Mouse (Mus musculus) midbrain, embryonic 12.5 days (tissue): ENCODE data around the gene Kcnj8. TPM values are rescaled to one million over a fixed set of nuclear protein-coding genes. Genes with fewer than 3 reads are reported as not detected.

ENCODE experiments used
- ATAC-seq: fragments of 200-750 bp; cut with Nextera tagmentation; 2 replicates; pipeline ENCODE4 v1.8.0; 2017; ENCODE audit warnings: low read depth, moderate TSS enrichment, moderate library complexity; ENCODE audit not compliant: low FRiP score
- H3K27ac ChIP-seq: fragments of 300-500 bp; sonication (generic); replicated peaks from 2 replicates; pipeline ENCODE4 v1.5.1; 2016; ENCODE audit warnings: mild to moderate bottlenecking
- H3K27me3 ChIP-seq: fragments of 300-500 bp; sonication (generic); 2 replicates; pipeline ENCODE4 v1.6.1; 2016; ENCODE audit warnings: mild to moderate bottlenecking
- H3K36me3 ChIP-seq: fragments of 300-500 bp; sonication (generic); 2 replicates; pipeline ENCODE4 v1.6.1; 2016
- H3K4me1 ChIP-seq: fragments of 300-500 bp; sonication (generic); 2 replicates; pipeline ENCODE4 v1.6.1; 2016
- H3K4me2 ChIP-seq: fragments of 300-500 bp; sonication (generic); replicated peaks from 2 replicates; pipeline ENCODE4 v1.6.1; 2016; ENCODE audit warnings: mild to moderate bottlenecking, moderate library complexity
- H3K4me3 ChIP-seq: fragments of 300-500 bp; sonication (generic); 2 replicates; pipeline ENCODE4 v1.5.1; 2016; ENCODE audit warnings: mild to moderate bottlenecking
- H3K9ac ChIP-seq: fragments of 300-500 bp; sonication (generic); replicated peaks from 2 replicates; pipeline ENCODE4 v1.6.1; 2016; ENCODE audit warnings: mild to moderate bottlenecking, moderate library complexity
- H3K9me3 ChIP-seq: fragments of 300-500 bp; sonication (generic); 2 replicates; pipeline ENCODE4 v1.6.1; 2016; ENCODE audit warnings: mild to moderate bottlenecking
- WGBS: fragments of 180-500 bp; shearing (Covaris S2); methylation state at CpG from one replicate; pipeline ENCODE4 v1.1.7; 2016; 5-methylcytosine and 5-hydroxymethylcytosine counted together
- polyA plus RNA-seq: library from polyadenylated mRNA; unstranded; fragments of >200 nt; fragmentation: Nextera tagmentation; extraction: Ambion mirVana; gene quantifications from 2 replicates; pipeline ENCODE4 v1.2.1, GENCODE M21; 2016

Gene Kcnj8
- polyA plus RNA-seq, 1 experiment from 2014 or later, result 7.2 TPM

- no peak for ATAC-seq
- no peaks in the 10 kb centered on the region for H3K36me3 ChIP-seq
- peaks cover 24% of the 10 kb centered on the region for H3K4me1 ChIP-seq
- peak overlapping the region; percentile 27 for H3K4me3 ChIP-seq
- peaks cover 64% of the 10 kb centered on the region for H3K27me3 ChIP-seq
- no peaks in the 10 kb centered on the region for H3K9me3 ChIP-seq
- peak overlapping the region; percentile 94 for H3K4me2 ChIP-seq
- no peak overlapping the region for H3K27ac ChIP-seq
- WGBS, result 6% methylated on average over 30 of the region's 30 CpGs
- H3K9ac ChIP-seq, result no peak overlapping the region
Measured at GRCm38 (mm10) chr6:142570046-142570770, 1.2 kb downstream of the Kcnj8 start.

DNA sequence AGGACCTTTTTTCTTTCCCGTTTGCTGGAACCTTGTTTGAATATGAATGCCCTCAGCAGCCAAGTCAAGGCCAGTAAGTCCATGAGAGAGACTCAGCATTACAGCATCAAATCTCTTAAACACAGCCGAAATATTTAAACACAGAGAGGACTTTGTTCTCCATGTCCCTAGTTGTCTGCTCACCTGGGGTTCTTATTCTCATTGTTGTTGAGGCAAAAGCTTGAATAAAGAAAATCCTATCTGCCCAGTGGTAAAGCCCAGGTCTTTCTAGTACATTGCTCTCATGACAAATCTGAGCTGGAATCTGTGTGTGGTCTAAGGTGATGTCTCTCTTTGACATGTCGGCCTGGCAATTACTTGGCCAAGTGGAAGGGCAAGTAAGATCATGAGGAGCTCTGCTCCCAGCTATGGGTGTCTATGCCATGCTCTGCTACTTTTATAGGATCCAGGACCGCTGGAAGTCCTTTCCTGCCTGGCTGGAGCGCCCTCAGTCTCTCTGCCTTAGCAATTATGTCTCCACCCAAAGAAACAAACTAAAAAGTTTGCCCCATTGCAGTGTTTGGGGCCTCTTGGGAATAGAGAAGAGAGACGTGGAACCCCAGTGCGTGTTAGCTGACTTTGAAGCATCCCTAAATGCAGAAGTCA is 2.6 kb downstream of the Kcnj8 start:
- Histone ChIP-seq H3K4me3 (no peak overlapping the region), H3K36me3 (no peaks in the 10 kb centered on the region), H3K4me2 (no peak overlapping the region), H3K9me3 (no peaks in the 10 kb centered on the region), H3K9ac (no peak overlapping the region), H3K4me1 (peaks cover 24% of the 10 kb centered on the region), H3K27ac (no peak overlapping the region), H3K27me3 (peaks cover 61% of the 10 kb centered on the region)
- 35% methylated on average over 7 of the region's 7 CpGs for WGBS
- ATAC-seq, result no peak

DNA sequence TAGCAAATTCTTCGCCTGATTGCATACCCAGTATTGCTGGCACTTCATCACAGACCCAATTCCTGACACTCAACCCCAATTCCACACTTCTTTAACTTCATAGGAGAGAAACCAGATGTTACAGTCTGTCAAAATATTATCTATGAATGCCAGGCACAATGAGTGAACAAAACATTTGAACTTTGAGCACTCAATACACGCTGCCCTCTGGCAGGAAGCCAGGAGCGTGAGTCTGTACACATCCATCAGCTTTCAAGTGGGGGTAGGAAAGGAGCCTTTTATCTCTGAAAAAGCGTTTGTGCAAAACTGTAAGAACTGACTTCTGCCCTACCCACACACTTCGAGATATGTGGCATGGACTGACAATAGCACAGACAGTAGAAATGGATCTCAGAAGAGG is 4.0 kb downstream of the Kcnj8 start:
- no peak for ATAC-seq
- H3K4me2 ChIP-seq, result no peak overlapping the region
- peaks cover 50% of the 10 kb centered on the region for H3K27me3 ChIP-seq
- no peak overlapping the region for H3K27ac ChIP-seq
- no peaks in the 10 kb centered on the region for H3K36me3 ChIP-seq
- no peak overlapping the region for H3K4me3 ChIP-seq
- WGBS, result 71% methylated on average over 5 of the region's 5 CpGs
- no peaks in the 10 kb centered on the region for H3K9me3 ChIP-seq
- no peak overlapping the region for H3K9ac ChIP-seq
- H3K4me1 ChIP-seq, result peaks cover 24% of the 10 kb centered on the region

- Histone ChIP-seq H3K27ac (no peak overlapping the region), H3K4me3 (no peak overlapping the region), H3K9ac (no peak overlapping the region), H3K4me2 (no peak overlapping the region), H3K36me3 (no peaks in the 10 kb centered on the region), H3K4me1 (no peaks in the 10 kb centered on the region), H3K27me3 (peaks cover 23% of the 10 kb centered on the region), H3K9me3 (no peaks in the 10 kb centered on the region)
- ATAC-seq, result no peak
- 93% methylated on average over 3 of the region's 3 CpGs for WGBS
Measured at GRCm38 (mm10) chr6:142564746-142565145, 6.7 kb downstream of the Kcnj8 start.

GRCm38 (mm10) chr6:142561151-142561550 is 10.3 kb downstream of the Kcnj8 start:
- H3K4me2 ChIP-seq, result no peak overlapping the region
- no peaks in the 10 kb centered on the region for H3K9me3 ChIP-seq
- H3K4me3 ChIP-seq, result no peak overlapping the region
- ATAC-seq, result no peak
- no peak overlapping the region for H3K9ac ChIP-seq
- no peaks in the 10 kb centered on the region for H3K27me3 ChIP-seq
- no peak overlapping the region for H3K27ac ChIP-seq
- no peaks in the 10 kb centered on the region for H3K4me1 ChIP-seq
- 67% methylated on average over 1 of the region's 1 CpGs for WGBS
- H3K36me3 ChIP-seq, result no peaks in the 10 kb centered on the region

- no peaks in the 10 kb centered on the region for H3K36me3 ChIP-seq
- 82% methylated on average over 10 of the region's 10 CpGs for WGBS
- H3K4me1 ChIP-seq, result no peaks in the 10 kb centered on the region
- no peak overlapping the region for H3K27ac ChIP-seq
- no peak overlapping the region for H3K4me3 ChIP-seq
- no peaks in the 10 kb centered on the region for H3K27me3 ChIP-seq
- no peak overlapping the region for H3K4me2 ChIP-seq
- H3K9me3 ChIP-seq, result no peaks in the 10 kb centered on the region
- ATAC-seq, result no peak
- no peak overlapping the region for H3K9ac ChIP-seq
Measured at GRCm38 (mm10) chr6:142558772-142559679, 12.4 kb downstream of the Kcnj8 start.

DNA sequence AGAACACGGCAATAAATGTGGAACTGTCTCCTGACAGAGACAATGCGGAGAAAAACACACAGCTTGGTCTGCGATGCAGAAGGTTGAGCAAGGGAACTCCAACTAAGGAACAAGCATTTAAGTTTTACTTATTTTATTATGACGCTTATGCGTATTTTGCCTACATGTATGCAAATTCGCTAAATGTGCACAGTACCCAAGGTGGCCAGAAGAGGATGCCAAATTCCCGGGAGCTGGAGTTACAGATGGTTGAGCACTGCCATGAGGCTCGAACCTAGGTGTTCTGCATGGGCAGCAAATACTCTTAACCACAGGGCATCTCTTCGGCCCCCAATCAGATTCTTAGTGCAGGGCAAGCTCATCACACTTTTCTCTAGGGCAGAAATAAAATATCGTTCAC is 13.3 kb downstream of the Kcnj8 start:
- Histone ChIP-seq H3K27me3 (no peaks in the 10 kb centered on the region), H3K9me3 (no peaks in the 10 kb centered on the region), H3K4me3 (no peak overlapping the region), H3K9ac (no peak overlapping the region), H3K27ac (no peak overlapping the region), H3K4me1 (no peaks in the 10 kb centered on the region), H3K36me3 (no peaks in the 10 kb centered on the region), H3K4me2 (no peak overlapping the region)
- WGBS, result 82% methylated on average over 10 of the region's 10 CpGs
- ATAC-seq, result no peak

GRCm38 (mm10) chr6:142555988-142556387 is 15.4 kb downstream of the Kcnj8 start:
- H3K36me3 ChIP-seq, result no peaks in the 10 kb centered on the region
- no peaks in the 10 kb centered on the region for H3K4me1 ChIP-seq
- H3K4me3 ChIP-seq, result no peak overlapping the region
- no peak overlapping the region for H3K9ac ChIP-seq
- H3K9me3 ChIP-seq, result no peaks in the 10 kb centered on the region
- H3K27ac ChIP-seq, result no peak overlapping the region
- 62% methylated on average over 1 of the region's 1 CpGs for WGBS
- H3K4me2 ChIP-seq, result no peak overlapping the region
- ATAC-seq, result no peak
- no peaks in the 10 kb centered on the region for H3K27me3 ChIP-seq

GRCm38 (mm10) chr6:142551482-142551881 is 19.9 kb downstream of the Kcnj8 start:
- Histone ChIP-seq H3K27me3 (no peaks in the 10 kb centered on the region), H3K9ac (no peak overlapping the region), H3K9me3 (no peaks in the 10 kb centered on the region), H3K4me1 (no peaks in the 10 kb centered on the region), H3K4me2 (no peak overlapping the region), H3K27ac (no peak overlapping the region), H3K36me3 (no peaks in the 10 kb centered on the region), H3K4me3 (no peak overlapping the region)
- WGBS, result 88% methylated on average over 4 of the region's 4 CpGs
- no peak for ATAC-seq

DNA sequence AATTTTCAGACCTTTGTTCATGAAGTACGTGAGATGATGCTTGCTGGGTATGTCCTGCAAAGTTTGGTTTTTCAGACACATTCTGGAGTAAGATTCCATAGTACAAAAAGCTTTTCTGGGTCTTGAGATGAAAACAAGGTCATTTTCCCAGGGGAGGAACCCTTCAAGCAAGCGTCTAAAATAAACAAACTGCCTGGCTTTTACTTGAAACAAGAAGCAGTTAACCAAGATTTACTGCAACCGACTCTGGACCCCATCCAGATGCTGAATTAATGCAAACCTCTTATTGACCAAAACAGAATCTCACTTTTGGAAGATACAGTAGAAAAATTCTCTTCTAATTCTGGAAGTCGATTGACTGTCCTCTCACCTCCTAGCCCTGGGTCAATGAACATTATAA is 20.5 kb downstream of the Kcnj8 start:
- no peaks in the 10 kb centered on the region for H3K9me3 ChIP-seq
- no peaks in the 10 kb centered on the region for H3K4me1 ChIP-seq
- H3K27me3 ChIP-seq, result no peaks in the 10 kb centered on the region
- H3K36me3 ChIP-seq, result no peaks in the 10 kb centered on the region
- ATAC-seq, result no peak
- no peak overlapping the region for H3K4me2 ChIP-seq
- H3K4me3 ChIP-seq, result no peak overlapping the region
- H3K27ac ChIP-seq, result no peak overlapping the region
- WGBS, result 74% methylated on average over 4 of the region's 4 CpGs
- no peak overlapping the region for H3K9ac ChIP-seq

DNA sequence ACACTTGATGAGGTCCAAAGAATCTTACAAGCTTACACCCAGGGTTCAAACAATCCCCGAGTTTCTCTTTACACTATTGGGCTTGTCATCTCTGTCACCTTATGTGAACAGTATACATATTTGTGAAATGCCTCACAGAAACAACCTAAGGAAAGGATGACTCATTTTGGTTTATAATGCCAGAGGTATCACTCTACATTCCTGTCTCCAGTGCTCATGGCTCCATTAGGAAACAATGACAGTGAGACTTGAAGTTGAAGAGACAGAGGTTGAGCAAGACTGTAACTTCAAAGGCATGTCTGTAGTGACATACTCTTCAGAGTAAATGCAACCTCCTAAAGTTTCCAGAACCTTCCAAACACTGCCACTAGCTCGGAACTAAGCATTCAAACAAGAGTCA is 23.0 kb downstream of the Kcnj8 start:
- no peaks in the 10 kb centered on the region for H3K36me3 ChIP-seq
- H3K27me3 ChIP-seq, result no peaks in the 10 kb centered on the region
- 88% methylated on average over 2 of the region's 2 CpGs for WGBS
- no peaks in the 10 kb centered on the region for H3K9me3 ChIP-seq
- H3K4me1 ChIP-seq, result no peaks in the 10 kb centered on the region
- no peak for ATAC-seq
- H3K4me3 ChIP-seq, result no peak overlapping the region
- no peak overlapping the region for H3K27ac ChIP-seq
- H3K9ac ChIP-seq, result no peak overlapping the region
- H3K4me2 ChIP-seq, result no peak overlapping the region

- peak overlapping the region; percentile 34 for H3K4me2 ChIP-seq
- ATAC-seq, result no peak
- WGBS, result 49% methylated on average over 14 of the region's 14 CpGs
- H3K36me3 ChIP-seq, result no peaks in the 10 kb centered on the region
- no peak overlapping the region for H3K9ac ChIP-seq
- no peaks in the 10 kb centered on the region for H3K4me1 ChIP-seq
- H3K27ac ChIP-seq, result no peak overlapping the region
- H3K4me3 ChIP-seq, result no peak overlapping the region
- H3K9me3 ChIP-seq, result no peaks in the 10 kb centered on the region
- no peaks in the 10 kb centered on the region for H3K27me3 ChIP-seq
Measured at GRCm38 (mm10) chr6:142545132-142545531, 26.3 kb downstream of the Kcnj8 start.
